Mouse (Mus musculus) heart, adult 2 months (tissue): ENCODE measurements at regions not wholly inside any gene's neighbourhood (a gene's known extent, or its start where the extent isn't known, plus 50 kb on each side); places are given as distances from the start of the nearest gene placed in this dataset.

ENCODE experiments used
- DNase-seq, 2 experiments: peaks; one replicate each; pipeline ENCODE4 v3.0.0; 2021
- H3K27ac ChIP-seq: fragments of 200-600 bp; 2 replicates; pipeline ENCODE4 v1.8.1; 2022
- H3K27me3 ChIP-seq: fragments of 200-500 bp; 2 replicates; pipeline ENCODE4 v1.6.1; 2012; ENCODE audit warnings: mild to moderate bottlenecking, low read length, inconsistent platforms, mixed read lengths; ENCODE audit not compliant: control insufficient read depth, insufficient read depth
- H3K36me3 ChIP-seq: fragments of 200-500 bp; 2 replicates; pipeline ENCODE4 v1.6.1; 2012; ENCODE audit warnings: low read length, inconsistent platforms; ENCODE audit not compliant: control insufficient read depth, insufficient read depth
- H3K4me1 ChIP-seq: fragments of 200-500 bp; 2 replicates; pipeline ENCODE4 v1.6.1; 2011; ENCODE audit warnings: low read length; ENCODE audit not compliant: control insufficient read depth, insufficient read depth
- H3K4me3 ChIP-seq: fragments of 200-600 bp; 2 replicates; pipeline ENCODE4 v1.8.1; 2022
- H3K79me2 ChIP-seq: fragments of 200-500 bp; replicated peaks from 2 replicates; pipeline ENCODE4 v1.6.1; 2012; ENCODE audit warnings: mild to moderate bottlenecking, inconsistent platforms, low read length, moderate library complexity, mixed read lengths; ENCODE audit not compliant: control insufficient read depth, insufficient read depth
- H3K9ac ChIP-seq: fragments of 200-500 bp; 2 replicates; pipeline ENCODE4 v1.6.1; 2012; ENCODE audit warnings: low read depth, mild to moderate bottlenecking, control low read depth, inconsistent platforms, low read length, mixed read lengths
- CTCF ChIP-seq: fragments of 200-600 bp; IDR thresholded peaks from 2 replicates; pipeline ENCODE4 v1.8.1; 2022; ENCODE audit warnings: antibody characterized with exemption, mild to moderate bottlenecking, moderate library complexity
- EP300 ChIP-seq: fragments of 200-500 bp; IDR thresholded peaks from 2 replicates; pipeline ENCODE4 v1.6.1; 2011; ENCODE audit warnings: low read depth, low read length, control low read depth; ENCODE audit not compliant: insufficient read depth
- POLR2A ChIP-seq: fragments of 200-500 bp; IDR thresholded peaks from 2 replicates; pipeline ENCODE4 v1.6.1; 2011; ENCODE audit warnings: mild to moderate bottlenecking, low read depth, low read length, control low read depth; ENCODE audit not compliant: insufficient read depth
- WGBS: fragments of 180-500 bp; shearing (Covaris S2); methylation state at CpG from one replicate; pipeline ENCODE4 v1.1.7; 2018; 5-methylcytosine and 5-hydroxymethylcytosine counted together
- intact Hi-C: fragments of 180-260 bp; cut with DNase I; formaldehyde crosslinking; loops from one replicate; pipeline ENCODE4 v1.15.1; 2025

DNA sequence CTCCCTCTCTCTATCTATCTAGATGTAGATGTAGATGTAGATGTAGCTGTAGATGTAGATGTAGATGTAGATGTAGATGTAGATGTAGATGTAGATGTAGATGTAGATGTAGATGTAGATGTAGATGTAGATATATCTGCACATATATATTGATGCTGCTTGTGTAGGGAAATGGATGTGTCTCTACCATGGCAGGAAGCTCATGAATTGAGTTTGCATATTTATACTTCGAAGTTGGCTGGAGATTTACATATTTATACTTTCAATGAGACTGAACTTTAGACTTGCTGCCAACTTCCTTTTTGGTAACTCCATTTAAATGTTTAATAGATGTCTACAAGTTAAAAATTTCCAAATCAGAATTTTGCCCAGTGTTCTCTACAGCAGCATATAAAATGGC, 785.9 kb upstream of the Tmprss15 start:
- no peaks in the 10 kb centered on the region for H3K36me3 ChIP-seq
- no peak for TF ChIP-seq POLR2A
- no peak overlapping the region for H3K4me3 ChIP-seq
- no peak overlapping the region for H3K9ac ChIP-seq
- no peaks in the 10 kb centered on the region for H3K79me2 ChIP-seq
- H3K4me1 ChIP-seq, result no peaks in the 10 kb centered on the region
- WGBS, result 70% methylated on average over 1 of the region's 1 CpGs
- H3K27ac ChIP-seq, result no peak overlapping the region
- intact Hi-C loops, result no loop called here
- no peaks in the 10 kb centered on the region for H3K27me3 ChIP-seq
- no peak for DNase-seq

DNA sequence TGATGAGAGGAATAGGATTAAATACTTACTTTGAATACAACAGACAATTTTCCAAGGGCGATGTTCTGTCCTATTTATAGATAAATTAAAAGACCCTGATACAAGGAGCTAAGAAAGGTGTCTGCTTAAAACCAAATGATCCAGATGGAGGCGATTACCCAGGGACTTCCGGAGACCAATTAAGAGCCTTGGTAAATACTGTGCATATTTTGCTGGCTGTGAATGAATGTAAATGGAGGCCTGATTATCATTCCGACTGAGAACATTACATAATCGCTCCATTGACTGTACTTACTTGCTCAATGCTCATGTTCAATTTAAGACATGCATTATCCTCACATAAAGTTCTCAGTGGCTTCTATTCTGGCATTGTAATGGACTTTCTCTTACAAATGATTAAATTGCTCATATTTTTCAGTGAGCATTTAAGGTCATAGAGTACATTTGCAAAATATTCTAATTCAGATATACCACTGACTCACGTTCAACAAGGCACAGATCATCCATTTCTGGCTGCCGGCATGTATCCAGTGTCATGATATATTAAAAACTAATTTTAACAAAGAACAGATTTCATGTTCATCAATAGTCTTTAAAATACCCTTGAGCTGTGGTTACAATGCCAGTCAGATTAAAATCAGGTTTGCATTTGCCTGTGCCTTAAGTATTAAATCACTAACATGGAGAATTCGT, 779.8 kb upstream of the Tmprss15 start:
- H3K79me2 ChIP-seq, result no peaks in the 10 kb centered on the region
- no peak overlapping the region for H3K27ac ChIP-seq
- H3K9ac ChIP-seq, result no peak overlapping the region
- no peak for DNase-seq
- H3K4me3 ChIP-seq, result no peak overlapping the region
- 82% methylated on average over 8 of the region's 8 CpGs for WGBS
- TF ChIP-seq POLR2A, result no peak
- TF ChIP-seq CTCF, result no peak
- TF ChIP-seq EP300, result no peak
- H3K4me1 ChIP-seq, result no peaks in the 10 kb centered on the region
- H3K36me3 ChIP-seq, result no peaks in the 10 kb centered on the region
- H3K27me3 ChIP-seq, result no peaks in the 10 kb centered on the region
- intact Hi-C loops, result no loop called here

DNA sequence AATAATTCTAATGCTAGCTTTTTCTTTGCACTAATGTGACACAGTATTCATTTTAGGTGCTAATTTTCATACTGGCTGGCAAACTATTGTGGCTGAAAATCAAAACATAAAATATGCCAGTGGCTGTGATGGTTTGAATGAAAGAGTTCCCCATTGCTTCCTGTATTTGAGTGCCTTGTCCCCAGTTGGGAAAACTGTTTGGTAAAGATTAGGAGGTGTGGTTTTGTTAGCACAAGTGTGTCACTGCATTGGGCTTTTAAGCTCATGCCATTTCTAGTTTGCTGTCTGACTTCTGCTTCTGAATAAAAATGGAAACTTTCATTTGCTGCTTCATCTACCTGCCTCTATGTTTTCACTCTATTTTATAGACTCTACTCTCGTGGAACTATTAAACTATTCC, 768.6 kb upstream of the Tmprss15 start:
- 44% methylated on average over 1 of the region's 1 CpGs for WGBS
- intact Hi-C loops, result no loop called here
- TF ChIP-seq POLR2A, result no peak
- TF ChIP-seq CTCF, result no peak
- no peak for TF ChIP-seq EP300

DNA sequence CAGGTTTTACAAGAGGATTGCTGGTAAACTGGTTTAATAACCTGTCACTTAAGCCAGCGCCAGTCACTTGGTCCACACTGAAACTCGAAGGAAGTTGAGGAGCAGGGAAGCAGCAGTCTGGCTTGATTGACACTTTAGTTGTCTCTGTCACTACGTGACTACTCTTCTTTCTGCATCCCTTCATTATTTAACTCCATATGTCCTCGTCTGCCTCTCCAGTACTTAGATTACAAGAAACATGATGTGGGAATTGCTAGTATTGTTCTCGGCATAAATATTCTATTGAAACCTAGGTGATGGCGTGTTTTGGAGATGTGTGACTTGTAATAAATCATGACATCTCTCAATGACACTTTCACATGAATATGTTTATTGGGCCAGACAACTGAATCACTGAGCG, 758.3 kb upstream of the Tmprss15 start:
- no peak overlapping the region for H3K27ac ChIP-seq
- no peak for DNase-seq
- intact Hi-C loops, result no loop called here
- H3K4me1 ChIP-seq, result no peaks in the 10 kb centered on the region
- H3K9ac ChIP-seq, result no peak overlapping the region
- H3K36me3 ChIP-seq, result no peaks in the 10 kb centered on the region
- H3K79me2 ChIP-seq, result no peaks in the 10 kb centered on the region
- H3K27me3 ChIP-seq, result no peaks in the 10 kb centered on the region
- TF ChIP-seq POLR2A (no peak), CTCF (no peak)
- WGBS, result 79% methylated on average over 7 of the region's 7 CpGs
- H3K4me3 ChIP-seq, result no peak overlapping the region

More for the DNA sequence above, 768.6 kb upstream of the Tmprss15 start:
- no peaks in the 10 kb centered on the region for H3K36me3 ChIP-seq
- no peak overlapping the region for H3K9ac ChIP-seq
- no peak overlapping the region for H3K27ac ChIP-seq
- DNase-seq, result no peak
- H3K79me2 ChIP-seq, result no peaks in the 10 kb centered on the region
- H3K27me3 ChIP-seq, result no peaks in the 10 kb centered on the region
- H3K4me1 ChIP-seq, result no peaks in the 10 kb centered on the region
- H3K4me3 ChIP-seq, result no peak overlapping the region

DNA sequence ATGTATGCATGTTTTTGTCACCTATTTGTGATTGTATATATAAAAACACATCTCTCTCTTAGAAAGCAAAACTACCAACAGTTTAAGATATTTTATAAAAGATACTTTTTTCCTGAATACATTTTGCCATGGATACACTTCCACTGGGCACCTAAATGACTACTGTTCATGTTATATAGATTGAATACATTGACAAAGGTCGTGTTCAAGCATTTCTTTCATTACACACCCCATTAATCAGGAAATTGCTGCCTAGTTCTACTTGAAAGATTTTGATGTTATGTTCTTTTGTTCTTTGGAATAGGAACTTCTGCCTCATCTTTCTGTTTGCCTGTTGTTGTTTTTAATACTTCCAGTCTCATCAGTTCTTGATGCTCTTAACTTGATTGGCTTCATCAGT, 726.0 kb upstream of the Tmprss15 start:
- Histone ChIP-seq H3K9ac (no peak overlapping the region), H3K4me3 (no peak overlapping the region), H3K27me3 (no peaks in the 10 kb centered on the region), H3K79me2 (no peaks in the 10 kb centered on the region), H3K36me3 (no peaks in the 10 kb centered on the region), H3K4me1 (no peaks in the 10 kb centered on the region), H3K27ac (no peak overlapping the region)
- DNase-seq, result no peak
- TF ChIP-seq POLR2A (no peak), CTCF (no peak), EP300 (no peak)
- 25% methylated on average over 1 of the region's 1 CpGs for WGBS
- intact Hi-C loops, result no loop called here

DNA sequence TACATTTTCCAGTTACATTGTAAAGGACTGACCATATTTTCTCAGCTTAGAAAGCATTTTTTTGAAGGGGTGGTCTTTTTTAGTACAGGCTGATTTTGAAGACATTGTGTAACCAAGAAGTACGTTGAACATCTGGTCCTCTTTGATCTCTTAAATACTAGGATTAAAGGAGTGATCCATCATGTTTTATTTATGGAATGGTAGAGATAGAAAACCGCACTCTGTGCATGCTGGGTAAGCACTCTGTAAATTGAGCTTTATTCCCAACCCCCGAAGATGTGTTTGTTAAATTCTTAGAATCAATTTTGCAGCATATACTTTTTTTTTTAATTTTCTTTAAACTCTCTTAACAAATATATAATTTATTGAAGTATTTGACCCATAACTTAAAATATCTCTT, 687.8 kb upstream of the Tmprss15 start:
- Histone ChIP-seq H3K27ac (no peak overlapping the region), H3K27me3 (no peaks in the 10 kb centered on the region), H3K4me3 (no peak overlapping the region), H3K4me1 (no peaks in the 10 kb centered on the region), H3K36me3 (no peaks in the 10 kb centered on the region), H3K9ac (no peak overlapping the region), H3K79me2 (no peaks in the 10 kb centered on the region)
- 51% methylated on average over 3 of the region's 3 CpGs for WGBS
- intact Hi-C loops, result no loop called here
- no peak for DNase-seq
- TF ChIP-seq EP300 (no peak), CTCF (no peak), POLR2A (no peak)
